Mouse (Mus musculus) spleen, adult 2 months (tissue): ENCODE data around the gene Glt28d2. TPM values are rescaled to one million over a fixed set of nuclear protein-coding genes. Genes with fewer than 3 reads are reported as not detected.

Experiments
- DNase-seq, 2 experiments: peaks; one replicate each; pipeline versions ENCODE4 v3.0.0 to v3.0.0-alpha.2; 2012 to 2021; ENCODE audit warnings: low spot score in 2 of 2, low read depth in 1 of 2
- H3K27ac ChIP-seq: fragments of 200-500 bp; 2 replicates; pipeline ENCODE4 v1.5.1; 2012; ENCODE audit warnings: low read length, inconsistent platforms; ENCODE audit not compliant: insufficient read depth
- H3K27me3 ChIP-seq: fragments of 200-500 bp; 2 replicates; pipeline ENCODE4 v1.6.1; 2012; ENCODE audit warnings: mild to moderate bottlenecking, moderate library complexity, low read length, inconsistent platforms; ENCODE audit not compliant: control insufficient read depth, insufficient read depth
- H3K36me3 ChIP-seq: fragments of 200-500 bp; 2 replicates; pipeline ENCODE4 v1.6.1; 2012; ENCODE audit warnings: mild to moderate bottlenecking, low read length, inconsistent platforms; ENCODE audit not compliant: control insufficient read depth, insufficient read depth
- H3K4me1 ChIP-seq: fragments of 200-500 bp; 2 replicates; pipeline ENCODE4 v1.6.1; 2011; ENCODE audit warnings: inconsistent platforms; ENCODE audit not compliant: control insufficient read depth, insufficient read depth, insufficient read length
- H3K4me3 ChIP-seq: fragments of 200-500 bp; 2 replicates; pipeline ENCODE4 v1.5.1; 2011; ENCODE audit warnings: mild to moderate bottlenecking, inconsistent platforms; ENCODE audit not compliant: insufficient read depth, insufficient read length; ENCODE audit errors: extremely low read depth
- CTCF ChIP-seq: fragments of 200-500 bp; IDR thresholded peaks from 2 replicates; pipeline ENCODE4 v1.5.1; 2011; ENCODE audit warnings: mild to moderate bottlenecking, inconsistent platforms; ENCODE audit not compliant: insufficient read depth, insufficient read length, insufficient replicate concordance; ENCODE audit errors: extremely low read depth
- POLR2A ChIP-seq: fragments of 200-500 bp; IDR thresholded peaks from 2 replicates; pipeline ENCODE4 v1.6.1; 2011; ENCODE audit warnings: low read depth, low read length, inconsistent platforms
- WGBS: fragments of 180-500 bp; shearing (Covaris S2); methylation state at CpG from one replicate; pipeline ENCODE4 v1.1.7; 2018; 5-methylcytosine and 5-hydroxymethylcytosine counted together
- polyA plus RNA-seq: library from polyadenylated mRNA; depleted of rRNA; stranded (reverse); fragments of >200 nt; gene quantifications from 2 replicates; pipeline ENCODE4 v1.2.3, GENCODE M21; 2012; rRNA removed

Glt28d2 gene
- polyA plus RNA-seq, result 0.08 and 0.11 TPM in 2 replicates

DNA sequence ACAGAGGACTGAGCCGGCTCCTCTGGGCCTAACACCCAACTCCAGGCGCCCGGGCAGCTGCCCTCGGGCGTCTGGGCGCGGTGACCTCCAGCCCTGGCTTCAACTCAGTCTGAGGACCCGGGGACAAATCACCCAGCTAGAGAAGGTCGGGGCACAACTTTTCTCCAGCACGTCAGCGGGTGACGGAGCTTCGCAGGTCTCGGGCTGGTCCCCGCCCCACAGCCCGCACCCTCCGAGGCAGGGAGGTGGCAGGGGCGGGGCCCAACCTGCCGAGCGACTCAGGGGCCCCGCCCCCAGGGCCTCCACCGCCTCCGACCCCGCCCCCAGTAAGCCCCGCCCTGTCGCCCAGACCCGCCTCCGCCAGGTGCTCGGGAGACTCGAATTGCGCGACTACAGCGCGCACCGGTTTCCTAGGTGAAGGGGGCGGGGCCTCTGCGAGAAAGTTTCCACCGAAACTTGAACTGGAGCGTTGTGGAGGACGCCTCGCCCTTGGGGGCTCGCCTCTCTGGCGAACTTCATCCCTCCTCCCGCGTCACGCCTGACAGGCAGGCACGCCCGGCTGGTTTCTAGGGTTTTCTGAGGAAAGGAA is at the start of gene Glt28d2, which contains the start of gene Gm37240:
Gene Glt28d2, minus strand, starts transcription at position 278 of the 589 bp plus-strand sequence.
Gene Gm37240, minus strand, starts transcription at position 280 of the 589 bp plus-strand sequence.
- H3K27me3 ChIP-seq, result 0 out of 2 replicates have a peak, but pooled peaks cover 2% of the 10 kb centered on the region
- no peak within 1 kb of the TSS for H3K27ac ChIP-seq

GRCm38 (mm10) chr3:85933586-85933985 is 46.3 kb upstream of the Glt28d2 start:
- H3K4me1 ChIP-seq, result no peaks in the 10 kb centered on the region
- DNase-seq, result no peak
- no peak overlapping the region for H3K27ac ChIP-seq
- WGBS, result 54% methylated on average over 5 of the region's 5 CpGs
- no peaks in the 10 kb centered on the region for H3K36me3 ChIP-seq
- H3K27me3 ChIP-seq, result no peaks in the 10 kb centered on the region
- no peak overlapping the region for H3K4me3 ChIP-seq
- TF ChIP-seq POLR2A (no peak), CTCF (no peak)

More for the DNA sequence above, at the start of gene Glt28d2, which contains the start of gene Gm37240:
- 1% methylated on average over 48 of the region's 48 CpGs for WGBS
- Histone ChIP-seq H3K36me3 (no peaks in the 10 kb centered on the region), H3K4me1 (peaks cover 5% of the 10 kb centered on the region), H3K4me3 (peak within 1 kb of the TSS; percentile 46)
- TF ChIP-seq CTCF, result no peak
- no peak for TF ChIP-seq POLR2A
- peak; percentile 71 to 80 for DNase-seq

DNA sequence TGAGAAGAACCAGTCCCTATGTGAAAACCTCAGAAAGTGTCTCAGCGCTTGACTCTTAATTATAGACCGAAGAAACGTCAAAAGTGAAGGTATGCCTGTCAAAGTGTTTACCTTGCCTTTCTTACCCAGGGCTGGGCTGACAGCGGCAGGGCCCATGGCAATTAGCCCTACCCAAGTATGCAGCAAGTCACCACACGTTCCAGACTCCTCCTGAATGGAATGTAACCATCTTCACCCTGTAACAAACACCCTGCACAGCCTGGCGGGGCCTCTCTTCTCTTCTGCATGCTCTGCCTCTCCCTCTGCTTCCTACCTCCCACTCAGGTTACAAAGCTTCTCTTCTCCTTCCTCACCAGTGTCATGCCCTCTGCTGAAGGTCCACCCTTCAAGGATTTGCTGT is 44.5 kb upstream of the Glt28d2 start:
- WGBS, result 88% methylated on average over 6 of the region's 6 CpGs
- DNase-seq, result no peak
- Histone ChIP-seq H3K27me3 (no peaks in the 10 kb centered on the region), H3K4me3 (no peak overlapping the region), H3K36me3 (no peaks in the 10 kb centered on the region), H3K27ac (no peak overlapping the region), H3K4me1 (no peaks in the 10 kb centered on the region)
- TF ChIP-seq POLR2A (no peak), CTCF (no peak)

DNA sequence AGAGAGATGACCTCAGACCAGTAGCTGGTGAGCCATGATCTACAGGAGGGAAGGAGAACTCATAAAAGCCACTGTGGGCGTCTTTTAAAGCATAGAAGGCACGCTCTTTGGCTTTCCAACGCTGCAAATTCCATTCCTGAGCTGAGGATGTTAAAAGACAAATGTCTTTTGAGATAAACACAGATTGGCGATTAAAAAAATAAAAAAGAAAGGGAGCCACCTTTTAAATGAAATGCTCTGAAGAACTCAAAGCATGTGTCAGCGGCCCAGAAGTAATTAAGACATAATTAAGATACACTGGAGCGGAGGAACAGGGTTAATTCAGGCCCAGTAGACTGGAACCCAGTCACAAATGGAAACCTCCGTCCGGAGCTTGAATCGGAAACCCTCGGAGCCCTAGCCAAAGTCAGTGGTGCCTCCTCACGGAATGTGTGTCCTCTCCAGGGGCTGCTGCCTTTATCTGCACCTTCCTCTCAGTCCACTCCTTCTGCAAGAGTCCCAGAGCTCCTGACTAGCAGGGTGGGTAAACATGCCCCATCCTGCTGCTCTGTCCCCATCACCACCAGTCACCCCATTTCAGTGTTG is 43.4 kb upstream of the Glt28d2 start:
- Histone ChIP-seq H3K27ac (no peak overlapping the region), H3K4me1 (no peaks in the 10 kb centered on the region), H3K36me3 (no peaks in the 10 kb centered on the region), H3K27me3 (no peaks in the 10 kb centered on the region), H3K4me3 (no peak overlapping the region)
- no peak for TF ChIP-seq POLR2A
- no peak for TF ChIP-seq CTCF
- no peak for DNase-seq
- 87% methylated on average over 11 of the region's 11 CpGs for WGBS

DNA sequence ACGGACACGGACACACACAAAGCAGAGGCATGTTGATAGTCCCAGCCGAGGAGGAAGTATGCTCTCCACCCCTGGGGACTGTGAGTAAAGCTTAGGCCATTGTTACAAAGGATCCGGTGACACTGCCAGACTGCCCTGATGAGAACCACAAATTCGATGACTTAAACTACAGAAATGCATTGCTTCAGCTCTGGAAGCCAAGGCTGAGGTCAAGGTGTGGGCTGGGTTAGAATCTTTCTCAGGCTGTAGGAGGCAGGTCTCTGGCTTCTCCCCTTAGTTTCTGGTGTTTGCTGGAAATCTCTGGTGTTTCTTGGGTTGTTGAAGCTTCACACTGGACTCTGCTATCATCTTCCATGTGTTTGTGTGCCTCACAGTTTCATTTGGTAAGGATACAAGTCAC is 42.4 kb upstream of the Glt28d2 start:
- Histone ChIP-seq H3K27me3 (no peaks in the 10 kb centered on the region), H3K4me1 (no peaks in the 10 kb centered on the region), H3K4me3 (no peak overlapping the region), H3K27ac (no peak overlapping the region), H3K36me3 (no peaks in the 10 kb centered on the region)
- 62% methylated on average over 5 of the region's 5 CpGs for WGBS
- DNase-seq, result no peak
- TF ChIP-seq CTCF (no peak), POLR2A (no peak)

- H3K4me3 ChIP-seq, result no peak overlapping the region
- 87% methylated on average over 5 of the region's 5 CpGs for WGBS
- TF ChIP-seq POLR2A (no peak), CTCF (no peak)
- H3K4me1 ChIP-seq, result no peaks in the 10 kb centered on the region
- H3K27ac ChIP-seq, result no peak overlapping the region
- no peaks in the 10 kb centered on the region for H3K27me3 ChIP-seq
- no peak for DNase-seq
- no peaks in the 10 kb centered on the region for H3K36me3 ChIP-seq
These were observed 40.9 kb upstream of the Glt28d2 start for GRCm38 (mm10) chr3:85928140-85928611.

GRCm38 (mm10) chr3:85927296-85927695 is 40.0 kb upstream of the Glt28d2 start:
- WGBS, result 92% methylated on average over 9 of the region's 9 CpGs
- H3K4me1 ChIP-seq, result no peaks in the 10 kb centered on the region
- H3K36me3 ChIP-seq, result no peaks in the 10 kb centered on the region
- no peaks in the 10 kb centered on the region for H3K27me3 ChIP-seq
- H3K4me3 ChIP-seq, result no peak overlapping the region
- TF ChIP-seq CTCF (no peak), POLR2A (no peak)
- no peak overlapping the region for H3K27ac ChIP-seq
- no peak for DNase-seq
